Mouse (Mus musculus) naive thymus-derived CD4-positive, alpha-beta T cell, adult 2 months (primary cell): ENCODE results near the gene Pqbp1.

Source experiments
- DNase-seq: peaks from one replicate; pipeline ENCODE4 v3.0.0-alpha.2; 2011; ENCODE audit warnings: low read depth

The Pqbp1 gene

GRCm38 (mm10) chrX:7878495-7878894 is 20.6 kb downstream of the Pqbp1 start:
- DNase-seq: peak; percentile 56

GRCm38 (mm10) chrX:7878007-7878419 is 21.1 kb downstream of the Pqbp1 start, which contains the start of gene Pim2:
TSS of gene Pim2 (plus strand) at chrX:7878262.
- DNase-seq: peak; percentile 90

GRCm38 (mm10) chrX:7869826-7870225 is 29.2 kb downstream of the Pqbp1 start:
- no peak for DNase-seq

GRCm38 (mm10) chrX:7868506-7868905 is 30.6 kb downstream of the Pqbp1 start:
- DNase-seq: no peak

GRCm38 (mm10) chrX:7867141-7867540 is 31.9 kb downstream of the Pqbp1 start:
- no peak for DNase-seq

- DNase-seq: no peak
Measured at GRCm38 (mm10) chrX:7865786-7866185, 33.3 kb downstream of the Pqbp1 start.

- DNase-seq: peak; percentile 72
Measured at GRCm38 (mm10) chrX:7865343-7865742, 33.7 kb downstream of the Pqbp1 start.

- DNase-seq: peak; percentile 27
Measured at GRCm38 (mm10) chrX:7864551-7864950, 34.5 kb downstream of the Pqbp1 start.

- DNase-seq: no peak
Measured at GRCm38 (mm10) chrX:7863181-7863580, 35.9 kb downstream of the Pqbp1 start.

- DNase-seq: no peak
Measured at GRCm38 (mm10) chrX:7859191-7859753, 39.8 kb downstream of the Pqbp1 start.

- peak; percentile 72 for DNase-seq
Measured at GRCm38 (mm10) chrX:7854578-7854977, 44.5 kb downstream of the Pqbp1 start.

GRCm38 (mm10) chrX:7847845-7848244 is 51.2 kb downstream of the Pqbp1 start:
- no peak for DNase-seq
